Mouse (Mus musculus) midbrain, embryonic 15.5 days (tissue): ENCODE measurements at regions not wholly inside any gene's neighbourhood (a gene's known extent, or its start where the extent isn't known, plus 50 kb on each side); places are given as distances from the start of the nearest gene placed in this dataset.

Source experiments
- ATAC-seq: fragments of 200-750 bp; cut with Nextera tagmentation; replicated peaks from 2 replicates; pipeline ENCODE4 v1.8.0; 2017; ENCODE audit warnings: moderate TSS enrichment
- H3K27ac ChIP-seq: fragments of 300-500 bp; sonication (generic); 2 replicates; pipeline ENCODE4 v1.5.1; 2015; ENCODE audit warnings: mild to moderate bottlenecking, inconsistent platforms
- H3K27me3 ChIP-seq: fragments of 300-500 bp; sonication (generic); replicated peaks from 2 replicates; pipeline ENCODE4 v1.6.1; 2015; ENCODE audit warnings: inconsistent platforms
- H3K36me3 ChIP-seq: fragments of 300-500 bp; sonication (generic); replicated peaks from 2 replicates; pipeline ENCODE4 v1.6.1; 2015; ENCODE audit warnings: inconsistent platforms
- H3K4me1 ChIP-seq: fragments of 300-500 bp; sonication (generic); 2 replicates; pipeline ENCODE4 v1.6.1; 2015; ENCODE audit warnings: inconsistent platforms
- H3K4me2 ChIP-seq: fragments of 300-500 bp; sonication (generic); 2 replicates; pipeline ENCODE4 v1.6.1; 2015; ENCODE audit warnings: inconsistent platforms, mild to moderate bottlenecking, moderate library complexity
- H3K4me3 ChIP-seq: fragments of 300-500 bp; sonication (generic); 2 replicates; pipeline ENCODE4 v1.5.1; 2015; ENCODE audit warnings: mild to moderate bottlenecking, inconsistent platforms
- H3K9ac ChIP-seq: fragments of 300-500 bp; sonication (generic); 2 replicates; pipeline ENCODE4 v1.6.1; 2015; ENCODE audit warnings: mild to moderate bottlenecking, inconsistent platforms
- H3K9me3 ChIP-seq: fragments of 300-500 bp; sonication (generic); 2 replicates; pipeline ENCODE4 v1.6.1; 2016; ENCODE audit warnings: inconsistent platforms
- WGBS: fragments of 180-500 bp; shearing (Covaris S2); methylation state at CpG from one replicate; pipeline ENCODE4 v1.1.7; 2015; ENCODE audit warnings: mixed read lengths; 5-methylcytosine and 5-hydroxymethylcytosine counted together

- Histone ChIP-seq H3K4me1 (no peaks in the 10 kb centered on the region), H3K9ac (no peak overlapping the region), H3K4me3 (no peak overlapping the region), H3K4me2 (no peak overlapping the region), H3K27me3 (no peaks in the 10 kb centered on the region), H3K9me3 (no peaks in the 10 kb centered on the region), H3K27ac (no peak overlapping the region), H3K36me3 (no peaks in the 10 kb centered on the region)
- ATAC-seq: no peak
Measured at GRCm38 (mm10) chr5:47185868-47186267, 797.1 kb upstream of the Slit2 start.

- H3K9ac ChIP-seq: no peak overlapping the region
- ATAC-seq: no peak
- H3K4me2 ChIP-seq: no peak overlapping the region
- WGBS: 68% methylated on average over 3 of the region's 3 CpGs
- H3K36me3 ChIP-seq: no peaks in the 10 kb centered on the region
- H3K27me3 ChIP-seq: no peaks in the 10 kb centered on the region
- H3K4me3 ChIP-seq: no peak overlapping the region
- no peaks in the 10 kb centered on the region for H3K4me1 ChIP-seq
- no peaks in the 10 kb centered on the region for H3K9me3 ChIP-seq
- no peak overlapping the region for H3K27ac ChIP-seq
Measured at GRCm38 (mm10) chr5:47202164-47202914, 780.6 kb upstream of the Slit2 start.

- Histone ChIP-seq H3K4me2 (no peak overlapping the region), H3K9ac (no peak overlapping the region), H3K36me3 (no peaks in the 10 kb centered on the region), H3K27me3 (no peaks in the 10 kb centered on the region), H3K27ac (no peak overlapping the region), H3K9me3 (no peaks in the 10 kb centered on the region), H3K4me1 (no peaks in the 10 kb centered on the region), H3K4me3 (no peak overlapping the region)
- no peak for ATAC-seq
- WGBS: 82% methylated on average over 1 of the region's 1 CpGs
Measured at GRCm38 (mm10) chr5:47202915-47203296, 780.0 kb upstream of the Slit2 start.

GRCm38 (mm10) chr5:47210542-47210941 lies 772.4 kb upstream of the Slit2 start:
- H3K36me3 ChIP-seq: no peaks in the 10 kb centered on the region
- H3K9me3 ChIP-seq: no peaks in the 10 kb centered on the region
- H3K4me1 ChIP-seq: no peaks in the 10 kb centered on the region
- peak; percentile 79 for ATAC-seq
- H3K4me2 ChIP-seq: no peak overlapping the region
- no peak overlapping the region for H3K27ac ChIP-seq
- no peaks in the 10 kb centered on the region for H3K27me3 ChIP-seq
- no peak overlapping the region for H3K4me3 ChIP-seq
- H3K9ac ChIP-seq: no peak overlapping the region
- WGBS: 24% methylated on average over 1 of the region's 1 CpGs

GRCm38 (mm10) chr5:47215421-47215820 lies 767.5 kb upstream of the Slit2 start:
- Histone ChIP-seq H3K4me3 (no peak overlapping the region), H3K27me3 (no peaks in the 10 kb centered on the region), H3K27ac (no peak overlapping the region), H3K9me3 (no peaks in the 10 kb centered on the region), H3K36me3 (no peaks in the 10 kb centered on the region), H3K4me2 (no peak overlapping the region), H3K9ac (no peak overlapping the region), H3K4me1 (no peaks in the 10 kb centered on the region)
- ATAC-seq: no peak

- no peak overlapping the region for H3K4me2 ChIP-seq
- WGBS: 75% methylated on average over 1 of the region's 1 CpGs
- no peak for ATAC-seq
Measured at GRCm38 (mm10) chr5:47225247-47225646, 757.7 kb upstream of the Slit2 start.

GRCm38 (mm10) chr5:47236094-47236493 lies 746.8 kb upstream of the Slit2 start:
- Histone ChIP-seq H3K4me3 (no peak overlapping the region), H3K27ac (no peak overlapping the region), H3K36me3 (no peaks in the 10 kb centered on the region), H3K9ac (no peak overlapping the region), H3K4me2 (no peak overlapping the region), H3K27me3 (no peaks in the 10 kb centered on the region), H3K9me3 (no peaks in the 10 kb centered on the region), H3K4me1 (no peaks in the 10 kb centered on the region)
- ATAC-seq: no peak
- 77% methylated on average over 1 of the region's 1 CpGs for WGBS

More at GRCm38 (mm10) chr5:47225247-47225646, 757.7 kb upstream of the Slit2 start:
- no peaks in the 10 kb centered on the region for H3K9me3 ChIP-seq
- no peak overlapping the region for H3K27ac ChIP-seq
- no peak overlapping the region for H3K4me3 ChIP-seq
- no peaks in the 10 kb centered on the region for H3K36me3 ChIP-seq
- no peak overlapping the region for H3K9ac ChIP-seq
- no peaks in the 10 kb centered on the region for H3K4me1 ChIP-seq
- no peaks in the 10 kb centered on the region for H3K27me3 ChIP-seq

GRCm38 (mm10) chr5:47240060-47240459 lies 742.9 kb upstream of the Slit2 start:
- H3K27me3 ChIP-seq: no peaks in the 10 kb centered on the region
- WGBS: 43% methylated on average over 2 of the region's 2 CpGs
- H3K4me2 ChIP-seq: no peak overlapping the region
- H3K9ac ChIP-seq: no peak overlapping the region
- no peaks in the 10 kb centered on the region for H3K4me1 ChIP-seq
- no peaks in the 10 kb centered on the region for H3K36me3 ChIP-seq
- no peak overlapping the region for H3K4me3 ChIP-seq
- H3K27ac ChIP-seq: no peak overlapping the region
- ATAC-seq: no peak
- H3K9me3 ChIP-seq: no peaks in the 10 kb centered on the region

- no peak overlapping the region for H3K27ac ChIP-seq
- no peaks in the 10 kb centered on the region for H3K27me3 ChIP-seq
- 69% methylated on average over 7 of the region's 7 CpGs for WGBS
Measured at GRCm38 (mm10) chr5:47240586-47240985, 742.4 kb upstream of the Slit2 start.

GRCm38 (mm10) chr5:47254835-47255369 lies 728.0 kb upstream of the Slit2 start:
- no peaks in the 10 kb centered on the region for H3K9me3 ChIP-seq
- H3K4me2 ChIP-seq: no peak overlapping the region
- no peaks in the 10 kb centered on the region for H3K27me3 ChIP-seq
- ATAC-seq: no peak
- no peaks in the 10 kb centered on the region for H3K36me3 ChIP-seq
- H3K9ac ChIP-seq: no peak overlapping the region
- H3K4me1 ChIP-seq: no peaks in the 10 kb centered on the region
- H3K27ac ChIP-seq: no peak overlapping the region
- H3K4me3 ChIP-seq: no peak overlapping the region

More at GRCm38 (mm10) chr5:47240586-47240985, 742.4 kb upstream of the Slit2 start:
- no peaks in the 10 kb centered on the region for H3K4me1 ChIP-seq
- H3K36me3 ChIP-seq: no peaks in the 10 kb centered on the region
- H3K9ac ChIP-seq: no peak overlapping the region
- H3K4me2 ChIP-seq: no peak overlapping the region
- no peaks in the 10 kb centered on the region for H3K9me3 ChIP-seq
- ATAC-seq: no peak
- no peak overlapping the region for H3K4me3 ChIP-seq

GRCm38 (mm10) chr5:47261658-47262411 lies 721.1 kb upstream of the Slit2 start:
- 33% methylated on average over 5 of the region's 5 CpGs for WGBS
- no peaks in the 10 kb centered on the region for H3K36me3 ChIP-seq

GRCm38 (mm10) chr5:47272642-47273041 lies 710.3 kb upstream of the Slit2 start:
- no peak overlapping the region for H3K27ac ChIP-seq
- no peaks in the 10 kb centered on the region for H3K36me3 ChIP-seq
- H3K9me3 ChIP-seq: no peaks in the 10 kb centered on the region
- H3K4me1 ChIP-seq: no peaks in the 10 kb centered on the region
- H3K4me2 ChIP-seq: no peak overlapping the region
- WGBS: 81% methylated on average over 3 of the region's 3 CpGs
- ATAC-seq: no peak
- no peak overlapping the region for H3K9ac ChIP-seq
- H3K4me3 ChIP-seq: no peak overlapping the region
- no peaks in the 10 kb centered on the region for H3K27me3 ChIP-seq

More at GRCm38 (mm10) chr5:47261658-47262411, 721.1 kb upstream of the Slit2 start:
- H3K27me3 ChIP-seq: no peaks in the 10 kb centered on the region
- peak; percentile 66 for ATAC-seq
- no peaks in the 10 kb centered on the region for H3K9me3 ChIP-seq
- no peak overlapping the region for H3K4me3 ChIP-seq
- H3K4me2 ChIP-seq: no peak overlapping the region
- no peak overlapping the region for H3K27ac ChIP-seq
- no peaks in the 10 kb centered on the region for H3K4me1 ChIP-seq
- no peak overlapping the region for H3K9ac ChIP-seq
